Mouse (Mus musculus): ENCODE data around the gene Pigb.

- no peak for TF ChIP-seq CTCF (IDR thresholded peaks at IDR 0.05; ENCODE audit: control insufficient read depth, insufficient read depth, insufficient replicate concordance, low read depth, low read length)
- TF ChIP-seq POLR2A (IDR thresholded peaks at IDR 0.05; ENCODE audit: control insufficient read depth, low read depth, low read length) = no peak
Measured at GRCm38 (mm10) chr9:73030443-73030842, 9.7 kb downstream of the Pigb start.
